Mouse (Mus musculus): ENCODE measurements around the gene Papss2.

DNA sequence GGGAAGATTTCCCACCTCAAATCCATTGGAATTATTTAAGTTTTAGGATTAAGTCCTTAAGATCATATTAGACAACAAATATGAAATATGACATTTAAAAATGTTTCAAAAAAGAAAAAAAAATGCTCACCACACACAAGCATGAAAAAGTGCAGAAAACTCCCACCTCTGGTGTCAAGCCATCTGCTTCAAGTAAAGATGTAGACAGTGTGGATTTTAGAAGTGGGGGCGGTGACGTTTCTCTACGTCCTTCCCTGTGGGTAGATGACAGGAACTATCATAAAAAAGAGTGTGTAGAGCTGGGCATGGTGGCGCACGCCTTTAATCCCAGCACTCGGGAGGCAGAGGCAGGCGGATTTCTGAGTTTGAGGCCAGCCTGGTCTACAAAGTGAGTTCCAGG is 21.1 kb downstream of the Papss2 start:
- no peak for TF ChIP-seq CTCF (IDR thresholded peaks at IDR 0.05; ENCODE audit: borderline replicate concordance, extremely low read depth, insufficient read depth, insufficient read length)
- no peak for TF ChIP-seq POLR2A (IDR thresholded peaks at IDR 0.05; ENCODE audit: borderline replicate concordance, extremely low read depth, insufficient read depth, insufficient read length, poor library complexity, severe bottlenecking)

Data from brain, embryonic 14.5 days (tissue).